Mouse (Mus musculus): Measurements from ENCODE around the gene Htr7.

Htr7 gene

GRCm38 (mm10) chr19:36002476-36003445, 54.5 kb downstream of the Htr7 start:
- no peak for DNase-seq (ENCODE audit: low read depth, low spot score)
- H3K27me3 ChIP-seq (ENCODE audit: control insufficient read depth, insufficient read depth, low read length, poor library complexity, severe bottlenecking): no peaks in the 10 kb centered on the region
- no peaks in the 10 kb centered on the region for H3K36me3 ChIP-seq (ENCODE audit: control insufficient read depth, insufficient read depth, low read length, poor library complexity, severe bottlenecking)

DNA sequence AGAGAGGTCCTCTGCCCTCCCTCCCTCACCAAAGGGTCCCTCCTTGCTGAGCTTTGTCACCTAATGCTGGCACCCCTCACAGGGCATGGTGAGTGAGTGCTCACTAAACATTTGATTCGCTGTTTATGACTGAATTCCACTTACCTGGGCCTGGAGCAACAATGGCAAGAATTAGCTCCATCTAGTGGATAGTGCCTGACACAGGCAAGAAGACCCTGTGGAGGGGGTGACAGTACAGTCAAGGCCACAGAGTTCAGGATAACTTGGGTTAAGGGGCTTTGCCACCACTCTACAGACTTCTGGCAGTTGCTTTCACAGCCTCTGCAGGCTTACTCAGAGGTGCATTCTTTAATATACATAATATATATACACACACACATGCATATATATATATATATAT, 55.8 kb downstream of the Htr7 start:
- no peak for DNase-seq (ENCODE audit: low read depth, low spot score)
- Histone ChIP-seq H3K36me3 (ENCODE audit: control insufficient read depth, insufficient read depth, low read length, poor library complexity, severe bottlenecking) (no peaks in the 10 kb centered on the region), H3K27me3 (ENCODE audit: control insufficient read depth, insufficient read depth, low read length, poor library complexity, severe bottlenecking) (no peaks in the 10 kb centered on the region)

DNA sequence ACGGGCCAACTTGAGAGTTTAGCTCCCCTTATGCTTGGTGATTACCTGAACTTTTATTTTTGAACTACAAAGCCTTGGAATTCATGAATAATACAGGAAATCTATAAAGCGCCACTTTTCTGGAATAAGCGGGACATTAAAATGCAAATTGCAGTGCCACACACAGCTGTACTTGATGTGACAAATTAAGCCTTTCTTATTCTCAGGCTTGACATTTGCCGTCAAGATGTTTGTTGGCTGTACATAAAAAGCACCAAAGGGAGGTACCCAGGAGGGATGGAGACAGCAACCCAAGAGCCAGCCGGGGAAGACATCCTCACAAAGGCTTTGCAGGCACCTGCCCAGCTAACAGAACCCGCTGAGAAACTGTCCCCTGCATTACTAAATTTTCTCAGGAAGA, 56.4 kb downstream of the Htr7 start:
- Histone ChIP-seq H3K36me3 (ENCODE audit: control insufficient read depth, insufficient read depth, low read length, poor library complexity, severe bottlenecking) (no peaks in the 10 kb centered on the region), H3K27me3 (ENCODE audit: control insufficient read depth, insufficient read depth, low read length, poor library complexity, severe bottlenecking) (no peaks in the 10 kb centered on the region)
- no peak for DNase-seq (ENCODE audit: low read depth, low spot score)

DNA sequence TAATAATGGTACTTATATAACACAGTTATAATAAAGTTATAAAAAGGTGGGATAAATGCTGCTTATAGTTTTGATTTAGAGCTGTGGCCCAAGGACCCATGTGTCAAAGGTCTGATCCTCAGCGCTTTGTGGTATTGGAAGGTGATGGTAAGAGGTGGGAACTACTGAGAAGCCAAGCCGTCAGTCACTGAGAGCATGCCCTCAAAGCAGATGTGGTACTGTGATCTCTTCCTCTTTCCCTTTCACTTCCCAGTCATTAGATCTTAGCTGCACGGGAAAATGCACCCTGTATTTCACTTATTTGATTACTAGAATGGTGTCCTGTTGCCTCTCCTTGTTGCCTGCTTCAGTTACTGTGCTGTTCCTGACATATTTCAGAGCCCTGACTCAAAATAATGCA, 59.9 kb downstream of the Htr7 start:
- H3K27me3 ChIP-seq (ENCODE audit: control insufficient read depth, insufficient read depth, low read length, poor library complexity, severe bottlenecking): peaks cover 2% of the 10 kb centered on the region; the same call in 1 of the 2 replicates
- H3K36me3 ChIP-seq (ENCODE audit: control insufficient read depth, insufficient read depth, low read length, poor library complexity, severe bottlenecking): no peaks in the 10 kb centered on the region
- peak; percentile 26 for DNase-seq (ENCODE audit: low read depth, low spot score)

DNA sequence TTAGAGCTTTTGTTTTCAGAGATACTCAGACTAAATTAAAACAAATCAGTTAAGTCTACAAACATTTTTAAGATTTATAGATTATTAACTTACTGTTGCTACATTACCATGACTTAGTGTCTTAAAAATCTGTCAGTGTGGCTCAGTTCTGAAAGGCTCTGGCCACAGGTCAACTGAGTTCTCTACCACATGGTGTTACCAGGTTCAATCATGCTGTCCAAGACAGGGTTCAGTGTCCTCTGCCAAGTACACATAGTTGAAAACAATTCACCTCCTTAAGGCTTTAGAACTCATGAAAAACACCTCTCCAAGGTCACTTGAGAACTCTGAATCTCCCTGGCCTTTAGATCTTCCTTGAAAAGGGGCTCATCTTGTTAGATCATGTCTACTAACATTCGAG, 69.8 kb downstream of the Htr7 start:
- DNase-seq (ENCODE audit: low read depth, low spot score): no peak
- H3K36me3 ChIP-seq (ENCODE audit: control insufficient read depth, insufficient read depth, low read length, poor library complexity, severe bottlenecking): no peaks in the 10 kb centered on the region
- H3K27me3 ChIP-seq (ENCODE audit: control insufficient read depth, insufficient read depth, low read length, poor library complexity, severe bottlenecking): no peaks in the 10 kb centered on the region

GRCm38 (mm10) chr19:35974681-35975080, 82.6 kb downstream of the Htr7 start:
- Histone ChIP-seq H3K27me3 (ENCODE audit: control insufficient read depth, insufficient read depth, low read length, poor library complexity, severe bottlenecking) (no peaks in the 10 kb centered on the region), H3K36me3 (ENCODE audit: control insufficient read depth, insufficient read depth, low read length, poor library complexity, severe bottlenecking) (no peaks in the 10 kb centered on the region)
- no peak for DNase-seq (ENCODE audit: low read depth, low spot score)

DNA sequence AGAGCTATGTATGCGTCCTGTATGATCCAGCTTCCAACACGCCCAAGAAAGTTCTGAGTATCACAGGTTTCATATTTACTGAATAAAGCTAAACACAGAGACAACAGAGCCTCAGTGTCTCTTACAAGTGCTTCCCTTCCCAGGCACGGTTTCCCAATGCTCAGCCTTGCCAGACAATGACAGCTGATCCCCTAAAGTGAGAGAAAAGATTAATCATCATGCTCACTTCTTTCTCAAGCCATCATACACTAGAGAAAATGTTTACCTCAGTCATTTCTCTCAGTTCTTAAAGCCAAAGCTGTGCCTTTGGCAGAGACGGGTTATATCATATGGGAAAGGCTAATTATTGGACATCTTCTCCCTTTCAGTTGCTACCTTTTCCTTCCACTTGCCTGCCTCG, 99.7 kb downstream of the Htr7 start:
- no peaks in the 10 kb centered on the region for H3K36me3 ChIP-seq (ENCODE audit: control insufficient read depth, insufficient read depth, low read length, poor library complexity, severe bottlenecking)
- no peak for DNase-seq (ENCODE audit: low read depth, low spot score)
- H3K27me3 ChIP-seq (ENCODE audit: control insufficient read depth, insufficient read depth, low read length, poor library complexity, severe bottlenecking): no peaks in the 10 kb centered on the region

- DNase-seq (ENCODE audit: low read depth, low spot score): no peak
- H3K36me3 ChIP-seq (ENCODE audit: control insufficient read depth, insufficient read depth, low read length, poor library complexity, severe bottlenecking): no peaks in the 10 kb centered on the region
- H3K27me3 ChIP-seq (ENCODE audit: control insufficient read depth, insufficient read depth, low read length, poor library complexity, severe bottlenecking): no peaks in the 10 kb centered on the region
Measured at GRCm38 (mm10) chr19:35955698-35956097, 101.6 kb downstream of the Htr7 start.

- H3K27me3 ChIP-seq (ENCODE audit: control insufficient read depth, insufficient read depth, low read length, poor library complexity, severe bottlenecking): no peaks in the 10 kb centered on the region
- DNase-seq (ENCODE audit: low read depth, low spot score): no peak
- H3K36me3 ChIP-seq (ENCODE audit: control insufficient read depth, insufficient read depth, low read length, poor library complexity, severe bottlenecking): no peaks in the 10 kb centered on the region
Measured at GRCm38 (mm10) chr19:35949888-35950287, 107.4 kb downstream of the Htr7 start.

DNA sequence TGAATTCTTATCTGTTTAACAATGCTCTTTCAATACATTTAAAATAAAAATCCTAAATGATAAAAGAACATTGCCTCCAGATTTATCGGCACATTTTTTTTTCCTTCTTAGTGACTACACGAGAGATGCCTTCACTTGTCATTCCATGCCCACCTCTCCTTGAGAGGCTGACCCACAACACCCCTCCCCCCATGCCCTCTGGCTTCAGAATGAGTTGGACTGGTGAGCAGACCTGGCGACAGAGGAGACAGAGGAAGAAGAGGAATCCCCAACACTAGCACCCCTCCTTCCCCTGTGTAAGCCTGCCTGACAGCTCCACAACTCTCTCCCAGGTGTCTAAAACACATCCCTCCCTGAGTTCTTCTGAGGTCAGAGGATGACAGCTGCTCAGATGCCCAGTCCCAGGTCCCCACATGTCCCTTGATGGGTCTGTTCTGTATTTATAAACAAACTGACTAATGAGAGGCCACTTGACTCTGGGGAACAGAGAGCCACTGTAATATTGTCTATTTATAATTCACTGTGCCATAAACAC, 132.3 kb downstream of the Htr7 start:
- DNase-seq (ENCODE audit: low read depth, low spot score): no peak
- no peaks in the 10 kb centered on the region for H3K27me3 ChIP-seq (ENCODE audit: control insufficient read depth, insufficient read depth, low read length, poor library complexity, severe bottlenecking)
- no peaks in the 10 kb centered on the region for H3K36me3 ChIP-seq (ENCODE audit: control insufficient read depth, insufficient read depth, low read length, poor library complexity, severe bottlenecking)

DNA sequence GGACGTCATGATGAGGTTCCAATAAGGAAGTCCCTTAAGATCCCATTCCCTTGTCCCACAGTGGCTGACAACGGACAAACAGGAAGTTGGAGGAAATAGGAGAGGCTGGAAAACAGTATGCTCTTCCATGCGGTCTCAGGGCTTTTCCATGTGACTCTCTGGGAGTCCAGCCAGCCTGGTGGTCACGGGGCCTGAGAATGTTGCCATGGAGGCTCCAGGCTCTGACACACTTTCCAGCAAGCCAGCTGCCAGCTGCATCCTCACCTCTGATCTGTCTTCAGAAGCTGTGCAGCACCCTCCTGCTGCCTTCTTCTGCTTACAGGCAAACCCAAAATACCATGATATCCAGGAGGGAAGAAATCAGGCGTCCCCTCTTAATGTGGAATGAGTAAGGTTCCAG, 132.9 kb downstream of the Htr7 start:
- no peak for DNase-seq (ENCODE audit: low read depth, low spot score)

More for the DNA sequence above, 132.9 kb downstream of the Htr7 start:
- no peaks in the 10 kb centered on the region for H3K36me3 ChIP-seq (ENCODE audit: control insufficient read depth, insufficient read depth, low read length, poor library complexity, severe bottlenecking)
- no peaks in the 10 kb centered on the region for H3K27me3 ChIP-seq (ENCODE audit: control insufficient read depth, insufficient read depth, low read length, poor library complexity, severe bottlenecking)
